Mouse (Mus musculus): ENCODE measurements around the gene Sept9. TPM values are rescaled to one million over a fixed set of nuclear protein-coding genes. Genes with fewer than 3 reads are reported as not detected.
A peak's percentile ranks its signal among the peaks of the same experiment; 100 is the strongest.

Gene Sept9
- polyA plus RNA-seq, 1 experiment from 2014 or later = 135 TPM

- no peak overlapping the region for H3K9ac ChIP-seq
- no peak overlapping the region for H3K4me3 ChIP-seq
- peak overlapping the region; percentile 91 for H3K27ac ChIP-seq
- WGBS = 47% methylated on average over 12 of the region's 12 CpGs
- H3K4me1 ChIP-seq = peaks cover 86% of the 10 kb centered on the region
- ATAC-seq (ENCODE audit: insufficient number of reproducible peaks, low FRiP score, low TSS enrichment, low read depth) = no peak
- no peaks in the 10 kb centered on the region for H3K27me3 ChIP-seq
- H3K36me3 ChIP-seq = 0 out of 2 replicates have a peak, but pooled peaks cover 3% of the 10 kb centered on the region
- no peaks in the 10 kb centered on the region for H3K9me3 ChIP-seq
- H3K4me2 ChIP-seq = no peak overlapping the region
These were observed 130.9 kb downstream of the Sept9 start for GRCm38 (mm10) chr11:117330076-117330950.

GRCm38 (mm10) chr11:117330951-117331254 lies 131.4 kb downstream of the Sept9 start:
- no peak for ATAC-seq (ENCODE audit: insufficient number of reproducible peaks, low FRiP score, low TSS enrichment, low read depth)
- 49% methylated on average over 7 of the region's 7 CpGs for WGBS
- H3K9ac ChIP-seq = no peak overlapping the region
- no peaks in the 10 kb centered on the region for H3K27me3 ChIP-seq
- no peak overlapping the region for H3K4me3 ChIP-seq
- no peak overlapping the region for H3K4me2 ChIP-seq
- H3K27ac ChIP-seq = peak overlapping the region; percentile 91
- no peaks in the 10 kb centered on the region for H3K9me3 ChIP-seq
- 0 out of 2 replicates have a peak, but pooled peaks cover 3% of the 10 kb centered on the region for H3K36me3 ChIP-seq
- peaks cover 81% of the 10 kb centered on the region for H3K4me1 ChIP-seq

- peak overlapping the region; percentile 89 for H3K4me2 ChIP-seq
- H3K4me3 ChIP-seq = peak overlapping the region; percentile 53
- H3K27ac ChIP-seq = peak overlapping the region; percentile 91
- peak overlapping the region; percentile 62 for H3K9ac ChIP-seq
- 2% methylated on average over 17 of the region's 17 CpGs for WGBS
- no peaks in the 10 kb centered on the region for H3K9me3 ChIP-seq
- H3K4me1 ChIP-seq = peaks cover 74% of the 10 kb centered on the region
- H3K27me3 ChIP-seq = no peaks in the 10 kb centered on the region
- H3K36me3 ChIP-seq = 0 out of 2 replicates have a peak, but pooled peaks cover 3% of the 10 kb centered on the region
- ATAC-seq (ENCODE audit: insufficient number of reproducible peaks, low FRiP score, low TSS enrichment, low read depth) = peak; percentile 28; the same call in 1 of the 2 replicates
These were observed 132.1 kb downstream of the Sept9 start for GRCm38 (mm10) chr11:117331361-117332241.

DNA sequence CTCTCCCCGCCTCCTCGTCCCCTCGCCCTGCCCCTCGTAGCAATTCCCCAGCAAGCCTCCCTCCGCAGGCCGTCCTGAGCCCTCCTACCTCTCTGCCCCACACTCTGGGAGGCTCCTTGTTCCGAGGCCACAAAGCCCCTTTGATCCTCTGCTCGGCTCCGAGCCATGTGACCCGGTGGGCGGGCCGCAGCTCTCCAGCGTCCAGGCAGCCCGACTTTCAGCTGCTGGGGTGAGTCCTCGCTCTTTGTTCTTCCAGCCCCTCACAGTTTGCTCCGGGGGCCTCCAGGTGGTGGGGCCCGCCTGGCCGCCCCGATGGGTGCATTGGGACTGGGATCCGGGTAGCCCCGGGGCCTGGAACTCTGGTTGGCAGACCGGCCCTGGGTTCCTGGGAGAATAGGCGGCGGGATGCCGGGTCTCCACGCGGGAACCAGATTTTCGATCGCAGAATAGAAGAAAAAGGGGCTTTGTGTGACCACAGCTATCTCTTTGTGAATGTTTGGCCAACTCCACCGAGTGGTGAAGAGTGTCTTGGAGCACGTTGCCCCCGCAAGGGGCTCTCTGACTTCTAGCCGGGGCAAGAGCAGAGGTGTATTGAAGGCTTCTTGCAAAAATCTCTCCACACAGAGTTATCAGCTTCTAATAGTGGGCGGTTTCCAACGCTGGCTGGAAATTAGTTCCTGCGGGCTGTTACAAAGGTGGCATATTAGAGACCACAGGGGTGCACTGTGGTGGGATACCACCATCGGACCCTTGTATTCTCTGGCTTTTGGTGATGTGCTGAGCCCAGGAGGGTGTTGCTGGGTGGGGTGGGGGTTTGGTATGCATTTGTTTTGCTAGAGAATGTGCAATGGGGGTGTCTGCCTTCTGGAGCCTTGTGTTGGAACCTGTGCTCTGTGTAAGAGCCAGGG lies 133.0 kb downstream of the Sept9 start:
- Histone ChIP-seq H3K4me1 (peaks cover 66% of the 10 kb centered on the region), H3K36me3 (0 out of 2 replicates have a peak, but pooled peaks cover 3% of the 10 kb centered on the region), H3K27ac (peak overlapping the region; percentile 91), H3K4me3 (peak overlapping the region; percentile 53), H3K9ac (peak overlapping the region; percentile 62), H3K9me3 (no peaks in the 10 kb centered on the region), H3K4me2 (peak overlapping the region; percentile 89), H3K27me3 (no peaks in the 10 kb centered on the region)
- 2% methylated on average over 37 of the region's 37 CpGs for WGBS
- peak; percentile 68; the same call in 1 of the 2 replicates for ATAC-seq (ENCODE audit: insufficient number of reproducible peaks, low FRiP score, low TSS enrichment, low read depth)

- Histone ChIP-seq H3K9me3 (no peaks in the 10 kb centered on the region), H3K4me3 (peak overlapping the region; percentile 53), H3K4me2 (peak overlapping the region; percentile 89), H3K27me3 (no peaks in the 10 kb centered on the region), H3K27ac (peak overlapping the region; percentile 91), H3K4me1 (peaks cover 69% of the 10 kb centered on the region), H3K9ac (peak overlapping the region; percentile 62; the same call in 1 of the 2 replicates), H3K36me3 (0 out of 2 replicates have a peak, but pooled peaks cover 3% of the 10 kb centered on the region)
- ATAC-seq (ENCODE audit: insufficient number of reproducible peaks, low FRiP score, low TSS enrichment, low read depth) = no peak
- 22% methylated on average over 13 of the region's 13 CpGs for WGBS
These were observed 133.8 kb downstream of the Sept9 start for GRCm38 (mm10) chr11:117333150-117333715.

DNA sequence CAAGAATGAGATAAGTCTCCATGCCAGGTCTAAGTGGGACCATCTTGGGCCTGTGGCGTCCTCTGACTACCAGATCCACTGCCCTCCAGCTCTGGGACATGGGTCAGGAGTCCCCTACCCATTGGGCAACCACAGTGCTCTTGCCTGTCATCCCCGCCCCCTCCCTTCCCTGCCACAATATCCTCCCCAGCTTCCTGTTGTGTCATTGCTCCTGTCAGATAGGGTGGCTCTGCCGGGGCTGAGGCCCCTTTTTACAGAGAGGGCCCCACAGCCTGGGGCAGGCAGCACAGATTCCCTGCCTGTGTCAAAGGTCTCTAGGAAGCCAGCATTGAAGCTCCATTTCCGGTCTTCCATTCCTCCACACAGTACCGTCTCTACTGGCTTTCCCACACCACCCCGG lies 134.6 kb downstream of the Sept9 start:
- Histone ChIP-seq H3K27me3 (no peaks in the 10 kb centered on the region), H3K27ac (peak overlapping the region; percentile 91), H3K4me1 (peaks cover 72% of the 10 kb centered on the region), H3K4me3 (peak overlapping the region; percentile 53; the same call in 1 of the 2 replicates), H3K9ac (peak overlapping the region; percentile 2; the same call in 1 of the 2 replicates), H3K4me2 (peak overlapping the region; percentile 89), H3K36me3 (0 out of 2 replicates have a peak, but pooled peaks cover 3% of the 10 kb centered on the region), H3K9me3 (no peaks in the 10 kb centered on the region)
- WGBS = 39% methylated on average over 6 of the region's 6 CpGs
- no peak for ATAC-seq (ENCODE audit: insufficient number of reproducible peaks, low FRiP score, low TSS enrichment, low read depth)

GRCm38 (mm10) chr11:117335146-117335545 lies 135.7 kb downstream of the Sept9 start:
- Histone ChIP-seq H3K27ac (peak overlapping the region; percentile 91), H3K4me3 (no peak overlapping the region), H3K4me2 (0 out of 2 replicates have a peak overlapping the region, but pooled peaks have one; percentile 10), H3K4me1 (peaks cover 80% of the 10 kb centered on the region), H3K9ac (no peak overlapping the region), H3K9me3 (no peaks in the 10 kb centered on the region), H3K36me3 (0 out of 2 replicates have a peak, but pooled peaks cover 3% of the 10 kb centered on the region), H3K27me3 (no peaks in the 10 kb centered on the region)
- ATAC-seq (ENCODE audit: insufficient number of reproducible peaks, low FRiP score, low TSS enrichment, low read depth) = no peak
- 83% methylated on average over 2 of the region's 2 CpGs for WGBS

GRCm38 (mm10) chr11:117336081-117336788 lies 136.8 kb downstream of the Sept9 start:
- peaks cover 80% of the 10 kb centered on the region for H3K4me1 ChIP-seq
- 0 out of 2 replicates have a peak, but pooled peaks cover 3% of the 10 kb centered on the region for H3K36me3 ChIP-seq
- H3K4me2 ChIP-seq = no peak overlapping the region
- H3K9ac ChIP-seq = no peak overlapping the region
- 80% methylated on average over 7 of the region's 7 CpGs for WGBS
- H3K27ac ChIP-seq = no peak overlapping the region
- H3K9me3 ChIP-seq = no peaks in the 10 kb centered on the region
- no peaks in the 10 kb centered on the region for H3K27me3 ChIP-seq
- no peak overlapping the region for H3K4me3 ChIP-seq
- no peak for ATAC-seq (ENCODE audit: insufficient number of reproducible peaks, low FRiP score, low TSS enrichment, low read depth)

DNA sequence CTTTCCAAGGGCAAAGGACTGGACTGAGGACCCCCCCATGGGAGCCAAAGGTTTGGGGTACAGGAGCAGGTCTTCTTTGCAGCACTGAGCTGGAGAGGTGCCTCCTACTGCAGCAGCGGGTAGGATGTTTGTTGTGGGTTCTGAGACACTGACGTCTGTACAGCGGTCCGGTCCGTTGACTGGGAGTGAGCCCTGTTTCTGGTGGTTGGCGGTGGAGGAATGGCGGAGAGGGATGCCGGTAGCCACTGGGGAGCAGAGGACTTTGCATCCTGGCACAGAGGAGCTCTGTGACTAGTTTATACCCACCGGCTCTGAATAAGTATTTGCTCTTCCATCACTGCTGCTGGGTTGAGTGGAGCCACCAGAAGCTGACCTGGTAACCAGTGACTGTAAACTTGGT lies 138.3 kb downstream of the Sept9 start:
- no peak overlapping the region for H3K9ac ChIP-seq
- H3K4me3 ChIP-seq = no peak overlapping the region
- no peak overlapping the region for H3K4me2 ChIP-seq
- 81% methylated on average over 9 of the region's 9 CpGs for WGBS
- no peaks in the 10 kb centered on the region for H3K27me3 ChIP-seq
- no peak overlapping the region for H3K27ac ChIP-seq
- peaks cover 75% of the 10 kb centered on the region for H3K4me1 ChIP-seq
- peaks cover 7% of the 10 kb centered on the region; the same call in 1 of the 2 replicates for H3K36me3 ChIP-seq
- H3K9me3 ChIP-seq = no peaks in the 10 kb centered on the region
- no peak for ATAC-seq (ENCODE audit: insufficient number of reproducible peaks, low FRiP score, low TSS enrichment, low read depth)

DNA sequence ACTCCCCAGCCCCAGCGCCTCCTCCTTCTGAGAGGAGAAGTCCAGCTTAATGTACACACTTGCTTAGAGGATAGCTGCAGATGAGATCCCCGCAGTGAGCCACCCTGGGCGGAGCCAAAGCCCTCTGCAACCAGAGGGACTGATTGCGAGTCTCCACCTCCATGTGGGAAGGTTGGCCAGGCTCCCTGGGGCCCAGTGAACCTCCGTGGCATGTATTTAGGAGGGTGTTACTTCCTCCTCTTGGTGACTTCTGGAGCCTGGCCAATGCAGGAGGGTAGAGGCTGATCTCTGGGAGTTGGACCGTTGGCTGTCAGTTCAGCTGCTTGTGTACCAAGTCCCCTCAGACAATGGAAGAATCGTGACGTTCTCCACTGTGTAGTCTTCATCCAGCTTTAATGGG lies 139.0 kb downstream of the Sept9 start:
- no peaks in the 10 kb centered on the region for H3K9me3 ChIP-seq
- peaks cover 74% of the 10 kb centered on the region for H3K4me1 ChIP-seq
- ATAC-seq (ENCODE audit: insufficient number of reproducible peaks, low FRiP score, low TSS enrichment, low read depth) = peak; percentile 21
- H3K27me3 ChIP-seq = no peaks in the 10 kb centered on the region
- H3K9ac ChIP-seq = no peak overlapping the region
- no peak overlapping the region for H3K4me2 ChIP-seq
- no peak overlapping the region for H3K4me3 ChIP-seq
- peak overlapping the region; percentile 27; the same call in 1 of the 2 replicates for H3K27ac ChIP-seq
- peaks cover 7% of the 10 kb centered on the region; the same call in 1 of the 2 replicates for H3K36me3 ChIP-seq
- 40% methylated on average over 8 of the region's 8 CpGs for WGBS
